Mouse (Mus musculus) T-helper 2 cell (primary cell): ENCODE results near the gene Cass4.

Experiments
- in situ Hi-C: fragments of 300-600 bp; cut with MboI, MseI; formaldehyde crosslinking; loops from one replicate; pipeline ENCODE4 v1.15.1; 2025; ENCODE audit warnings: high pct_unique_total_duplicates

The Cass4 gene

GRCm38 (mm10) chr2:172384715-172385114 lies 8.9 kb upstream of the Cass4 start:
- in situ Hi-C loops: loop anchor here (5.0 kb wide), 1 partner anchor 63 kb away; no protein-coding TSS in a partner anchor

- in situ Hi-C loops: no loop called here
These were observed 3.3 kb upstream of the Cass4 start for GRCm38 (mm10) chr2:172390341-172390740.

GRCm38 (mm10) chr2:172392041-172392521 lies 1.5 kb upstream of the Cass4 start:
- in situ Hi-C loops: no loop called here

- in situ Hi-C loops: no loop called here
These were observed 428 bp downstream of the Cass4 start for GRCm38 (mm10) chr2:172394052-172394392.

- in situ Hi-C loops: no loop called here
These were observed 1.1 kb downstream of the Cass4 start for GRCm38 (mm10) chr2:172394671-172395070.

GRCm38 (mm10) chr2:172395961-172396360 lies 2.4 kb downstream of the Cass4 start:
- in situ Hi-C loops: no loop called here

- in situ Hi-C loops: loop anchor here (5.0 kb wide), 1 partner anchor 37 kb away; no protein-coding TSS in a partner anchor
These were observed 6.3 kb downstream of the Cass4 start for GRCm38 (mm10) chr2:172399901-172400300.

- in situ Hi-C loops: loop anchor here (5.0 kb wide), 1 partner anchor 36 kb away; no protein-coding TSS in a partner anchor
These were observed 7.7 kb downstream of the Cass4 start for GRCm38 (mm10) chr2:172401116-172401825.

- in situ Hi-C loops: loop anchor here (5.0 kb wide), 1 partner anchor 33 kb away; no protein-coding TSS in a partner anchor
These were observed 10.6 kb downstream of the Cass4 start for GRCm38 (mm10) chr2:172404239-172404638.

- in situ Hi-C loops: no loop called here
These were observed 11.4 kb downstream of the Cass4 start for GRCm38 (mm10) chr2:172405011-172405410.

GRCm38 (mm10) chr2:172406173-172406572 lies 12.6 kb downstream of the Cass4 start:
- in situ Hi-C loops: no loop called here

- in situ Hi-C loops: no loop called here
These were observed 13.9 kb downstream of the Cass4 start for GRCm38 (mm10) chr2:172407499-172407898.

GRCm38 (mm10) chr2:172410686-172411085 lies 17.1 kb downstream of the Cass4 start:
- in situ Hi-C loops: no loop called here

- in situ Hi-C loops: no loop called here
These were observed 17.5 kb downstream of the Cass4 start for GRCm38 (mm10) chr2:172411091-172411490.

- in situ Hi-C loops: no loop called here
These were observed 18.9 kb downstream of the Cass4 start for GRCm38 (mm10) chr2:172412454-172412853.

- in situ Hi-C loops: no loop called here
These were observed 19.7 kb downstream of the Cass4 start for GRCm38 (mm10) chr2:172413273-172413672.

GRCm38 (mm10) chr2:172413894-172414293 lies 20.3 kb downstream of the Cass4 start:
- in situ Hi-C loops: no loop called here

- in situ Hi-C loops: no loop called here
These were observed 22.6 kb downstream of the Cass4 start for GRCm38 (mm10) chr2:172416218-172416617.

- in situ Hi-C loops: no loop called here
These were observed 23.3 kb downstream of the Cass4 start for GRCm38 (mm10) chr2:172416876-172417275.

- in situ Hi-C loops: no loop called here
These were observed 24.6 kb downstream of the Cass4 start for GRCm38 (mm10) chr2:172418208-172418607.

GRCm38 (mm10) chr2:172430609-172431008 lies 37.0 kb downstream of the Cass4 start:
- in situ Hi-C loops: loop anchor here (5.0 to 25.0 kb wide), 2 partner anchors 1217 to 1307 kb away; partner anchors contain the start of gene Vapb

- in situ Hi-C loops: loop anchor here (5.0 to 25.0 kb wide), 2 partner anchors 1214 to 1304 kb away; partner anchors contain the start of gene Vapb
These were observed 40.2 kb downstream of the Cass4 start for GRCm38 (mm10) chr2:172433746-172434145.

GRCm38 (mm10) chr2:172437371-172437952 lies 43.9 kb downstream of the Cass4 start:
- in situ Hi-C loops: loop anchor here (5.0 to 25.0 kb wide), 2 partner anchors 35 to 1300 kb away; partner anchors contain the start of gene Vapb
